Mouse (Mus musculus) bone marrow, adult 2 months (tissue): Measurements from ENCODE around the gene Fam189b. TPM values are rescaled to one million over a fixed set of nuclear protein-coding genes. Genes with fewer than 3 reads are reported as not detected.

Experiments used
- H3K27ac ChIP-seq: fragments of 200-500 bp; 2 replicates; pipeline ENCODE4 v1.5.1; 2012; ENCODE audit warnings: low read depth, mild to moderate bottlenecking, control low read depth, inconsistent platforms, low read length; ENCODE audit not compliant: control insufficient read depth, poor library complexity, insufficient read depth
- H3K4me1 ChIP-seq: fragments of 200-500 bp; 2 replicates; pipeline ENCODE4 v1.6.1; 2011; ENCODE audit warnings: low read length; ENCODE audit not compliant: control insufficient read depth, insufficient read depth
- H3K4me3 ChIP-seq: fragments of 200-500 bp; replicated peaks from 2 replicates; pipeline ENCODE3; 2011; ENCODE audit warnings: mild to moderate bottlenecking, low read depth, low read length, control low read depth; ENCODE audit not compliant: control insufficient read depth
- CTCF ChIP-seq: fragments of 200-500 bp; IDR thresholded peaks from 2 replicates; pipeline ENCODE4 v1.5.1; 2011; ENCODE audit warnings: low read length, control low read depth; ENCODE audit not compliant: control insufficient read depth, insufficient read depth
- POLR2A ChIP-seq: fragments of 200-500 bp; IDR thresholded peaks from 2 replicates; pipeline ENCODE4 v1.6.1; 2011; ENCODE audit warnings: low read depth, mild to moderate bottlenecking, control low read depth, low read length, borderline replicate concordance; ENCODE audit not compliant: control insufficient read depth
- WGBS: fragments of 180-500 bp; shearing (Covaris S2); methylation state at CpG from one replicate; pipeline ENCODE4 v1.1.7; 2018; 5-methylcytosine and 5-hydroxymethylcytosine counted together
- polyA plus RNA-seq: library from polyadenylated mRNA; stranded (reverse); fragments of >200 nt; gene quantifications from 2 replicates; pipeline ENCODE4 v1.2.4, GENCODE M21; 2011; ENCODE audit warnings: low replicate concordance; ENCODE audit not compliant: missing spikeins, insufficient read depth, insufficient read length

The Fam189b gene
- polyA plus RNA-seq, 1 experiment, result 9.8 TPM

DNA sequence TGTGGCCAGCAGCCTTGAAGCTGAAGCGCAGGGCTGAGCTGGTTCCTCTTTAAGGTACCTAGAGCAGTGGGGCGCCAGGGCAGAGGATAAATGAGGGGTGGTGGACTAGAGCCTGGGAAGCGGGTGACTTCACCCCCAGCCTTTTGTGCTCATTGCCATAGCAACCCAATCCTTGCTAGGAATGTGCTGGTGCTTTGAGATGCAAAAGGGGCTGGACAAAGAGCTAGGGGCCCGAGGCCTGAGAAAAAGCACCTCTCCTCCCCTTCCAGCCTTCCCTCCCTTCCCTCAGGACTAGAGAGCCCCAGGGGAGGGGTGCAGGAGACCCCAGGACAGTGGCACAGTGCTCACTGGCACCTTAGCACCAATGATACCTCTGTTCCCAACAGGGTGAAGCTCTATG is 43.0 kb downstream of the Fam189b start:
- WGBS, result 52% methylated on average over 4 of the region's 4 CpGs
- no peak overlapping the region for H3K4me3 ChIP-seq
- TF ChIP-seq CTCF (no peak), POLR2A (no peak)
- H3K4me1 ChIP-seq, result no peaks in the 10 kb centered on the region
- H3K27ac ChIP-seq, result no peak overlapping the region

- no peak for TF ChIP-seq POLR2A
- no peak for TF ChIP-seq CTCF
- 86% methylated on average over 11 of the region's 11 CpGs for WGBS
- H3K4me3 ChIP-seq, result no peak overlapping the region
- no peak overlapping the region for H3K27ac ChIP-seq
- H3K4me1 ChIP-seq, result no peaks in the 10 kb centered on the region
These were observed 43.4 kb downstream of the Fam189b start for GRCm38 (mm10) chr3:89226361-89226760.

DNA sequence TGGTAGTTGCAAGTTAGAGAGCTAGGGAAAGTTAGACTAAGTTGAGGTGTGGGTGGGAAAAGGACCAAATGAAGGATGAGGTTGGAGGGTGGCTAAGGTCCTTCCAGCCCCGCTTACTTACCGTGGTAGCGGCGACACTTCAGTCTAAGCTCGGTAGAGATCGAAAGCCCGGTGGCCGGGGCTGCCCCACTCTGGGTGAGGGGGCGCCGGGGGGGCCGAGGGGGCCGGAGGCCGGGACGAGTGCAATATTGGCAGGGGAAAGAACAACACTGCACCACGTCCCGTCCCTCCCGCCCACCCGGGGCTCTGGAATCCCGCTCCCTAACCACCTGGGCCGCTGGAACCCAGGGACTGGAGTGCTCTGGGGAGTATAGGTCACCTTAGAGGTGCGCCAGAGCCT is 44.0 kb downstream of the Fam189b start, which contains the start of gene Mtx1:
TSS of gene Mtx1 (minus strand) at position 189 of the 400 bp plus-strand sequence.
- H3K27ac ChIP-seq, result no peak within 1 kb of the TSS
- TF ChIP-seq POLR2A, result no peak
- no peak for TF ChIP-seq CTCF
- H3K4me1 ChIP-seq, result no peaks in the 10 kb centered on the region
- no peak within 1 kb of the TSS for H3K4me3 ChIP-seq
- WGBS, result 13% methylated on average over 20 of the region's 21 CpGs

DNA sequence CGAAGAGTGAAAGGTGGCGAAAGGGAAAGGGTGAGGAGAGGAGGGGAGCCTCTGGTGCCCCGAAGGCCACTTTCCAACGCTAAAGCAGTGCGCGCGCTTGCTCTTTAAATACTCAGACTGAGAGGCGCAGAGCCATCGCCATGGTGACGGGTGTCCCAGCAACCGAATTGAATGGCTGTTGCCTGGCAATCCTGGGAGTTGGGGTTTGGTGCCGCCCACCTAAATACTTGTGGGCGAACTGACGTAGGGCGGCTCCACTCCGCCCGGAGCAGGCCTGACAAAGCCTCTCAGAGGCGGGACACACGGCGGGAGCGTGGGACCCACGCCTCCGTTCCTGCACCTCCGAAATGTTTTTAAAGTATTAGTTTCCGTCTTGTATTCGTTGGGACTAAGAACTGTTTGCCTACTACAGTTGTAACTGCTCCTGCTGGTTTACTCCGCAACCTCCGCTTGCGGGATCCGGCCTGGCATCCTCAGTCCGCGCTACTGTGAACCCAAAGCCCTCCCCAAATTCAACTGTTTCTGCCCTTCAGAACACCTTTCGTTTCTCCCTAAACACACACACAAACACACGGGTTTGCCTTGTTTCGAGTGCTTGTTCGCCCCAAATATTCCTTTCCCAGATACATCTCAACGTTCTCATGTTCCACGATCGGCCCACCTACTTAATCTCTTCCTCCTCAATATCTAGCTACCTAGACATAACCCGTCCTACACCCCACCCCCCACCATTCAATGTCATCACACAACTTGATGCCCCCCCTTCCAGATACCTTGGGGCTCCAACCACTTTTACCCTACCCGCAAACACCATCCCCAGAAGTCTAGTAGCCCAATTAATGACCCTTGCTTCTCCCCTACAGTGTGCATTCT is 44.6 kb downstream of the Fam189b start:
- Histone ChIP-seq H3K4me3 (no peak overlapping the region), H3K27ac (no peak overlapping the region), H3K4me1 (no peaks in the 10 kb centered on the region)
- WGBS, result 1% methylated on average over 41 of the region's 41 CpGs
- 0 out of 2 replicates have a peak, but pooled peaks have one; percentile 18 for TF ChIP-seq POLR2A
- TF ChIP-seq CTCF, result no peak

GRCm38 (mm10) chr3:89228180-89228549 is 45.2 kb downstream of the Fam189b start:
- TF ChIP-seq POLR2A (no peak; the same call in 1 of the 2 replicates), CTCF (peak; percentile 95)
- no peak overlapping the region for H3K27ac ChIP-seq
- no peaks in the 10 kb centered on the region for H3K4me1 ChIP-seq
- WGBS, result under 1% methylated on average over 20 of the region's 20 CpGs
- H3K4me3 ChIP-seq, result peak overlapping the region; percentile 30

GRCm38 (mm10) chr3:89228836-89229235 is 45.9 kb downstream of the Fam189b start, which contains the start of gene Muc1:
Muc1 (plus strand) TSS chr3:89229057.
- Histone ChIP-seq H3K4me1 (peaks cover 2% of the 10 kb centered on the region; the same call in 1 of the 2 replicates), H3K27ac (no peak within 1 kb of the TSS), H3K4me3 (peak within 1 kb of the TSS; percentile 30)
- no peak for TF ChIP-seq CTCF
- WGBS, result 61% methylated on average over 9 of the region's 10 CpGs

- peaks cover 2% of the 10 kb centered on the region; the same call in 1 of the 2 replicates for H3K4me1 ChIP-seq
- 90% methylated on average over 4 of the region's 4 CpGs for WGBS
- no peak overlapping the region for H3K4me3 ChIP-seq
- TF ChIP-seq CTCF (no peak), POLR2A (no peak)
- no peak overlapping the region for H3K27ac ChIP-seq
These were observed 46.3 kb downstream of the Fam189b start for GRCm38 (mm10) chr3:89229276-89229675.

GRCm38 (mm10) chr3:89230561-89230960 is 47.6 kb downstream of the Fam189b start:
- no peak for TF ChIP-seq POLR2A
- no peak for TF ChIP-seq CTCF
- peaks cover 3% of the 10 kb centered on the region; the same call in 1 of the 2 replicates for H3K4me1 ChIP-seq
- 76% methylated on average over 2 of the region's 2 CpGs for WGBS
- H3K27ac ChIP-seq, result no peak overlapping the region
- H3K4me3 ChIP-seq, result no peak overlapping the region

- 7% methylated on average over 7 of the region's 7 CpGs for WGBS
- no peak overlapping the region for H3K27ac ChIP-seq
- H3K4me1 ChIP-seq, result peaks cover 3% of the 10 kb centered on the region; the same call in 1 of the 2 replicates
- no peak overlapping the region for H3K4me3 ChIP-seq
- no peak for TF ChIP-seq CTCF
- no peak for TF ChIP-seq POLR2A
These were observed 48.4 kb downstream of the Fam189b start for GRCm38 (mm10) chr3:89231345-89231744.
